Mouse (Mus musculus): ENCODE data around the gene Tnnt3. TPM values are rescaled to one million over a fixed set of nuclear protein-coding genes. Genes with fewer than 3 reads are reported as not detected.

The Tnnt3 gene
- polyA plus RNA-seq, 1 experiment: 73.4 TPM

DNA sequence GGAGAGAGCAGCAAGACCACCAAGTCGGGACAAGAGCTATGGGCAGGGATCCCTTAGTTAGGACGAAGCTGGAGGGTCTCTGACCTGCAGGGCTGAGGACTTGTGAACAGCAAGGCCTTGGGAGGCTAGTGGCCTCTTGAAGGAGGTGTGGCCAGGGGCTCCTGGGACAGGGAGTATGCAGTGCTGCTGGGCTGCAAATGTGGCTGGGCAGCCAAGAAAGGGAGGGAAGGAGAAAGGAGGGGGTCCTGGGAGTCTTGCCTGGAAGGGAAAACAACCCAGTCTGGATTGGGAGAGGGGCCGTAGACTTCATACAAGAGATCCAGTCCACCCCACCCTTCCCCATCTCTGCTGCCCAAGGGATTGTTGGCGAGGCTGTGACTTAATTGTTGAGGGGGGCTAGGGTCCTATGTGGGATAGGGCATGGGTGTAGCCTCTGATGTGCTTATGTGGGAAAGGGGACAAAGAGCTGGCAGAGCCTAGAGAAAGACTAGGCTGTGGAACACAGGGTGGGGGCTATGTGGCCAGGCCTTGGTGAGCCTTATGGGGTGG is 33.4 kb downstream of the Tnnt3 start:
- Histone ChIP-seq H3K27ac (ENCODE audit: control insufficient read depth, insufficient read depth, low read depth, low read length, poor library complexity) (no peak overlapping the region), H3K4me1 (ENCODE audit: control insufficient read depth, insufficient read depth, low read length) (peaks cover 3% of the 10 kb centered on the region), H3K4me3 (replicated peaks; ENCODE audit: control insufficient read depth, low read depth, low read length) (no peak overlapping the region)
- WGBS: 75% methylated on average over 4 of the region's 4 CpGs
- TF ChIP-seq POLR2A (IDR thresholded peaks at IDR 0.05; ENCODE audit: borderline replicate concordance, control insufficient read depth, low read depth, low read length): no peak
- no peak for TF ChIP-seq CTCF (IDR thresholded peaks at IDR 0.05; ENCODE audit: control insufficient read depth, insufficient read depth, low read length)

DNA sequence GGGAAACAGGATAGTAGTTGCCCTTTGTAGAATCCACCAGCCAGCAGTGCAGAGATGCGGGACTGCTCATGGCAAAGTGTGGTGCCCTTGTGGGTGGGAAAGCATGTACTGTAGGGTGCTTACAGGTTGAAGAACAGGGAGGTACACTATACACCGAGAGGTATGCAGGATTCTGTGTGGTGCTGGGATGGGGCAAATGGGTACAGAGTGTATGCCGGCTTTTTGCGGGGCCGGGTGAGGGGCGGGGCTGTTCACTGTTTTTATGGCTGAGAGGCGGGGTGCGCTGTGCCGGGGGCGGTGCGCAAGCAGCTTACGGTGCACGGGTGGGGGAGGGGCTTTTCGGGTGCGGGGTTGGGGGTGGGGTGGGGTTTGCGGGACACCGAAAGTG is 34.0 kb downstream of the Tnnt3 start, which contains the start of gene Mrpl23:
Mrpl23 (plus strand) TSS at position 16 of the 388 bp plus-strand sequence.
- 5% methylated on average over 13 of the region's 17 CpGs for WGBS
- Histone ChIP-seq H3K27ac (ENCODE audit: control insufficient read depth, insufficient read depth, low read depth, low read length, poor library complexity) (peak within 1 kb of the TSS; percentile 54), H3K4me3 (replicated peaks; ENCODE audit: control insufficient read depth, low read depth, low read length) (peak within 1 kb of the TSS; percentile 83), H3K4me1 (ENCODE audit: control insufficient read depth, insufficient read depth, low read length) (peaks cover 3% of the 10 kb centered on the region)
- TF ChIP-seq POLR2A (IDR thresholded peaks at IDR 0.05; ENCODE audit: borderline replicate concordance, control insufficient read depth, low read depth, low read length) (no peak), CTCF (IDR thresholded peaks at IDR 0.05; ENCODE audit: control insufficient read depth, insufficient read depth, low read length) (no peak)

DNA sequence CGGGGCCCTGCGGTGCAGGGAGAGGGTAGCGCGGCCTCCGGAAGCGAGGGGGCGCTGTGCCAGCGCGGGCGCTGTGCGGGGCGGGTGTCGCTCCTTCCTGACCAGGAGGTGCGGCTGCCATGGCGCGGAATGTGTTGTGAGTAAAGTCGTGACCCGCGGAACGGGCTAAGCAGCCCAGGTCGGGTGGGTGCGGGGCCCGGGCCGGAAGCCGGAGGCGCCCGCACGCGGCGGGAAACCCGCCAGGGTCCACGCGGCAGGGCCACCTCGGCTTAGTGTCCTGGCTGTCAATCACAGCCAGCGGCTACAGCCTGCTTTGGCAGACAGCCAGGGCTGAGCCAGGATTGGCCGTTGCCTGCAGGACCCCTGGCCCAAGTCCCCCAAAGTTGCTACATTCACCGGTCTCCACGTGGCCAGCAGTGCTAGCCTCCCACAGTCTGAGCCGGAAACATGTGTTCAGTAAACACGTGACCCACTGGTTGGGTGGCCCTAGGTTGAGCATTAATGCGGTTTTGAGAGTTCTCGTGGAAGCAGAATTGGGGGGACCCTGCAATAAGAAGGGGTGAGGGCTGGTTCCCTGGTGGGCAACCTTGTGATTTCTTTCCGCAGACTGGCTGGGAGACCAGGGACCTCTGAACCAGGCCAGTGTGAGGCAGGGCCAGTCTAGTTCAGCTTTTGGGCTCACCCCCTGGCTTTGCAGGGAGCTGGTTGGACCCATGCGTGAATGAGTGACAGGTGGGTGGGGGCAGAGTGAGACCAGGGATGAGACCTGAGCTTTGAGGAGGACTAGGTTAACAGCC is 34.6 kb downstream of the Tnnt3 start:
- H3K4me1 ChIP-seq (ENCODE audit: control insufficient read depth, insufficient read depth, low read length): peaks cover 3% of the 10 kb centered on the region
- TF ChIP-seq CTCF (IDR thresholded peaks at IDR 0.05; ENCODE audit: control insufficient read depth, insufficient read depth, low read length): peak; percentile 82
- TF ChIP-seq POLR2A (IDR thresholded peaks at IDR 0.05; ENCODE audit: borderline replicate concordance, control insufficient read depth, low read depth, low read length): peak; percentile 58; the same call in 1 of the 2 replicates
- peak overlapping the region; percentile 83 for H3K4me3 ChIP-seq (replicated peaks; ENCODE audit: control insufficient read depth, low read depth, low read length)
- peak overlapping the region; percentile 54 for H3K27ac ChIP-seq (ENCODE audit: control insufficient read depth, insufficient read depth, low read depth, low read length, poor library complexity)
- 1% methylated on average over 43 of the region's 44 CpGs for WGBS

DNA sequence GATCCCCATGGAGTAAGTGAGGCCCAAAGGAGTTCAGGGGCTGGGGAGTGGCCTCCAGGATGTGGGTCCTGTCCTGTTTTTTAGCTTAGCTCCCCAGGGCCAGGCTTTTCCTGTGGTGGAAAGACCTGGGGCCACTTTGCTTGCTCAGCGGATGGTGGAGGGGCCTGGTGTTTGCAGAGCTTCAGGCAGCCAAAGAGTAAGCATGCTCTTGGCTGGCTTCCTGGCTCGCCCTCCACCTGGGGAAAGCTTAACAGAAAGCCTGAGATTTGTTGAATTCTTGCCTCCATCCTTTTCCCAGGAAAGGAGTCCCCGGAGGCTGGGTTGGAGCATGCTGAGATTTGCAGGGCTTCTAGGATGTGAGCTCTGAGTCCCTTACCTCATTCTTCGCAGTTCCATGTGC is 36.5 kb downstream of the Tnnt3 start:
- TF ChIP-seq CTCF (IDR thresholded peaks at IDR 0.05; ENCODE audit: control insufficient read depth, insufficient read depth, low read length): no peak
- TF ChIP-seq POLR2A (IDR thresholded peaks at IDR 0.05; ENCODE audit: borderline replicate concordance, control insufficient read depth, low read depth, low read length): no peak
- peaks cover 3% of the 10 kb centered on the region for H3K4me1 ChIP-seq (ENCODE audit: control insufficient read depth, insufficient read depth, low read length)
- H3K27ac ChIP-seq (ENCODE audit: control insufficient read depth, insufficient read depth, low read depth, low read length, poor library complexity): no peak overlapping the region
- WGBS: 76% methylated on average over 4 of the region's 4 CpGs
- H3K4me3 ChIP-seq (replicated peaks; ENCODE audit: control insufficient read depth, low read depth, low read length): no peak overlapping the region

DNA sequence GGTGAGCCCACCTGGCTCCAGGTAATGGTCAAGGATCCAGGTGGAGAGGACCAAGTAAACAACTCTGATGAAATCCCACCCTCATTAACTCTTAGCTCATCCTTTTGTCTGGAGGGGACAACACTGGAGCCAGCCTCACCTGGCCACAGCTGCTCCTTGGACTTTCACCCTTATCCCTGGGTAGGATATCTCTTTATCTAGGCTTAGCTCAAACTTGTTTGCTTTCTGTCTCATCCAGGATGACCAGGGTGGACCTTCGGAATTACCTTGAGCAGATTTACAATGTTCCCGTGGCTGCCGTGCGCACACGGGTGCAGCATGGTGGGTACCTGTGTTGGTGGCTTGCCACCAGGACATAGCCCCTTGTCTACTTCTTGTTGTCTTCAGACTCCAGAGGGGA is 37.2 kb downstream of the Tnnt3 start:
- Histone ChIP-seq H3K27ac (ENCODE audit: control insufficient read depth, insufficient read depth, low read depth, low read length, poor library complexity) (no peak overlapping the region), H3K4me3 (replicated peaks; ENCODE audit: control insufficient read depth, low read depth, low read length) (no peak overlapping the region), H3K4me1 (ENCODE audit: control insufficient read depth, insufficient read depth, low read length) (peaks cover 3% of the 10 kb centered on the region)
- WGBS: 96% methylated on average over 5 of the region's 5 CpGs
- no peak for TF ChIP-seq POLR2A (IDR thresholded peaks at IDR 0.05; ENCODE audit: borderline replicate concordance, control insufficient read depth, low read depth, low read length)
- no peak for TF ChIP-seq CTCF (IDR thresholded peaks at IDR 0.05; ENCODE audit: control insufficient read depth, insufficient read depth, low read length)

DNA sequence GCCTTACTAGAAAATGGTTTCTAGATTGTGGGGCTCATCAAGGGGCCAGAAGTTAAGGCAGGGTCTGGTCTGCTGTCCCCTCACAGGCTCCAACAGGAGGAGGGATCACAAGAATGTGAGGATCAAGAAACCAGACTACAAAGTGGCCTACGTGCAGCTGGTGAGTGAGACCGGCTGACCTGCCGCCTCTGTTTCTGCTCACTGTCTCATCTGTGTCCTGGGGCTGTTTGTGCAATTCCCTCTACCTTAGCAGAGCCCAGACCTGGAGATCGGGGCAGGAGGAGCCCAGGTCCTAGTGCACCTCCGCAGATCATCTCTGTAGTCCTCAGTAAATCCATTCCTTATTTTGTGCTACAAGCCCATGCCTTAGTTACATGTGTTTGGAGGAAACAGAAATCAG is 38.5 kb downstream of the Tnnt3 start:
- Histone ChIP-seq H3K4me3 (replicated peaks; ENCODE audit: control insufficient read depth, low read depth, low read length) (no peak overlapping the region), H3K27ac (ENCODE audit: control insufficient read depth, insufficient read depth, low read depth, low read length, poor library complexity) (no peak overlapping the region)
- TF ChIP-seq CTCF (IDR thresholded peaks at IDR 0.05; ENCODE audit: control insufficient read depth, insufficient read depth, low read length): no peak
- TF ChIP-seq POLR2A (IDR thresholded peaks at IDR 0.05; ENCODE audit: borderline replicate concordance, control insufficient read depth, low read depth, low read length): no peak

DNA sequence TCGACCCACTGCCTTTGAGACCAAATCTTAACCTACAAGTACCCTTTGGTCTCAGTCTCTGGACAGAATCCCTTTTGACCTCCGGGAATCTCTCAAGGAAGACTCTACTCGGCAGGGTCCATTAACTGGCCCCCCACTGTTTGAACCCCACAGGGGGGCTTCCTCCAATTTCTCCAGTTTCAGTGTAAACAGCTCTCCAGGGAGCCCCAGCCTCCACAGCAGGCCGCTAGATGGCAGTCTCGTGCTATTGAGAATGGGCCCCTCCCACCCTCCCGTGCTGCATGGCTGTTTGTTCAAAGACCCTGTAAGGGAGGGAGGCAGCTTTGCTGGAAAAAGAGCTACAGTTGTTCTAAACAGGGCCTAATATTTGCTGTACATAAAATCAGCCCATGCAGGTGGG is 39.2 kb downstream of the Tnnt3 start:
- Histone ChIP-seq H3K4me1 (ENCODE audit: control insufficient read depth, insufficient read depth, low read length) (peaks cover 3% of the 10 kb centered on the region), H3K4me3 (replicated peaks; ENCODE audit: control insufficient read depth, low read depth, low read length) (no peak overlapping the region), H3K27ac (ENCODE audit: control insufficient read depth, insufficient read depth, low read depth, low read length, poor library complexity) (no peak overlapping the region)
- 15% methylated on average over 6 of the region's 6 CpGs for WGBS
- TF ChIP-seq POLR2A (IDR thresholded peaks at IDR 0.05; ENCODE audit: borderline replicate concordance, control insufficient read depth, low read depth, low read length) (no peak), CTCF (IDR thresholded peaks at IDR 0.05; ENCODE audit: control insufficient read depth, insufficient read depth, low read length) (peak; percentile 57)

More for the DNA sequence above, 38.5 kb downstream of the Tnnt3 start:
- WGBS: 88% methylated on average over 5 of the region's 5 CpGs
- peaks cover 3% of the 10 kb centered on the region for H3K4me1 ChIP-seq (ENCODE audit: control insufficient read depth, insufficient read depth, low read length)

DNA sequence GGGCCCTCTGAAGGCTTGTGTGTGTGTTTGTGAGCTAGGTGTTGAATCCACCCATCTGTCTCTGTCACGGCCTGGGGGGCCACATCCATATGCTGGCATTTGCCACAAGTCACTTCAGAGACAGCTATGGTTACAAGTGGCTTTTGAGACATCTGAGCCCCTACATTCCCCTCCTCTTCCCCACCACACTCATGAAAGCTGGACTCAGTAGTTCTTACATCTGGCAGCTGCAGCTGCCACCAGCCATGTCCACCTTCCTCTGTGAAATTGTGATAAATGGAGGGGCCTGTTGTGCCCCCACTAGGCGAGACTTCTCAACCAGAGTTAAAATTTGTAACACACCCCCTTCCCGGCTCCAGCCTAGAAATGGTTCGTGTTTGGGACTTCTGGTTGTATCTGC is 39.7 kb downstream of the Tnnt3 start:
- Histone ChIP-seq H3K4me3 (replicated peaks; ENCODE audit: control insufficient read depth, low read depth, low read length) (no peak overlapping the region), H3K27ac (ENCODE audit: control insufficient read depth, insufficient read depth, low read depth, low read length, poor library complexity) (no peak overlapping the region), H3K4me1 (ENCODE audit: control insufficient read depth, insufficient read depth, low read length) (peaks cover 3% of the 10 kb centered on the region)
- TF ChIP-seq CTCF (IDR thresholded peaks at IDR 0.05; ENCODE audit: control insufficient read depth, insufficient read depth, low read length): no peak
- TF ChIP-seq POLR2A (IDR thresholded peaks at IDR 0.05; ENCODE audit: borderline replicate concordance, control insufficient read depth, low read depth, low read length): no peak
- WGBS: 74% methylated on average over 4 of the region's 4 CpGs
